Mouse (Mus musculus) liver, embryonic 11.5 days (tissue): Measurements from ENCODE around the gene Ccser1. TPM values are rescaled to one million over a fixed set of nuclear protein-coding genes. Genes with fewer than 3 reads are reported as not detected.

ENCODE experiments used
- ATAC-seq: fragments of 200-750 bp; cut with Nextera tagmentation; replicated peaks from 2 replicates; pipeline ENCODE4 v1.8.0; 2017; ENCODE audit warnings: moderate number of reproducible peaks, mild to moderate bottlenecking, moderate TSS enrichment, moderate library complexity; ENCODE audit not compliant: low FRiP score
- DNase-seq: peaks from one replicate; pipeline ENCODE4 v3.0.0-alpha.2; 2017; ENCODE audit warnings: low spot score
- H3K27ac ChIP-seq: fragments of 300-500 bp; sonication (generic); 2 replicates; pipeline ENCODE4 v1.5.1; 2014; ENCODE audit warnings: mild to moderate bottlenecking, low read depth, low read length, control low read depth
- H3K27me3 ChIP-seq: fragments of 300-500 bp; sonication (generic); replicated peaks from 2 replicates; pipeline ENCODE4 v1.6.1; 2014; ENCODE audit warnings: low read length, mixed read lengths; ENCODE audit not compliant: control insufficient read depth, insufficient read depth
- H3K36me3 ChIP-seq: fragments of 300-500 bp; sonication (generic); 2 replicates; pipeline ENCODE4 v1.6.1; 2014; ENCODE audit warnings: mild to moderate bottlenecking, low read length, moderate library complexity, mixed read lengths; ENCODE audit not compliant: control insufficient read depth, insufficient read depth
- H3K4me1 ChIP-seq: fragments of 300-500 bp; sonication (generic); replicated peaks from 2 replicates; pipeline ENCODE4 v1.6.1; 2014; ENCODE audit warnings: low read length, mixed read lengths; ENCODE audit not compliant: control insufficient read depth, insufficient read depth
- H3K4me2 ChIP-seq: fragments of 300-500 bp; sonication (generic); 2 replicates; pipeline ENCODE4 v1.6.1; 2014; ENCODE audit warnings: mild to moderate bottlenecking, control low read depth, moderate library complexity
- H3K4me3 ChIP-seq: fragments of 300-500 bp; sonication (generic); 2 replicates; pipeline ENCODE4 v1.5.1; 2014; ENCODE audit warnings: low read depth, low read length, control low read depth
- H3K9ac ChIP-seq: fragments of 300-500 bp; sonication (generic); 2 replicates; pipeline ENCODE4 v1.6.1; 2014; ENCODE audit warnings: low read depth, low read length, control low read depth
- H3K9me3 ChIP-seq: fragments of 300-500 bp; sonication (generic); 2 replicates; pipeline ENCODE4 v1.6.1; 2016; ENCODE audit warnings: low read length, inconsistent platforms, mixed read lengths; ENCODE audit not compliant: control insufficient read depth
- WGBS: fragments of 180-500 bp; shearing (Covaris S2); extraction: QIAGEN DNeasy Blood & Tissue Kit; methylation state at CpG from one replicate; pipeline ENCODE4 v1.1.7; 2014; 5-methylcytosine and 5-hydroxymethylcytosine counted together
- polyA plus RNA-seq: library from polyadenylated mRNA; unstranded; fragments of >200 nt; fragmentation: Nextera tagmentation; extraction: Ambion mirVana; gene quantifications from 2 replicates; pipeline ENCODE4 v1.2.1, GENCODE M21; 2014

Gene Ccser1
- polyA plus RNA-seq, 1 experiment from 2014 or later = 1.3 TPM

- no peak overlapping the region for H3K4me3 ChIP-seq
- no peaks in the 10 kb centered on the region for H3K27me3 ChIP-seq
- H3K27ac ChIP-seq = no peak overlapping the region
- no peaks in the 10 kb centered on the region for H3K9me3 ChIP-seq
- 91% methylated on average over 2 of the region's 2 CpGs for WGBS
- H3K4me2 ChIP-seq = no peak overlapping the region
- no peak for DNase-seq
- no peaks in the 10 kb centered on the region for H3K36me3 ChIP-seq
- ATAC-seq = no peak
- H3K9ac ChIP-seq = no peak overlapping the region
- H3K4me1 ChIP-seq = no peaks in the 10 kb centered on the region
Measured at GRCm38 (mm10) chr6:62055276-62055675, 875.2 kb downstream of the Ccser1 start.

- no peaks in the 10 kb centered on the region; the same call in 1 of the 2 replicates for H3K9me3 ChIP-seq
- H3K4me3 ChIP-seq = no peak overlapping the region
- no peak for DNase-seq
- 63% methylated on average over 6 of the region's 6 CpGs for WGBS
- no peak overlapping the region for H3K27ac ChIP-seq
- no peak for ATAC-seq
- no peaks in the 10 kb centered on the region for H3K4me1 ChIP-seq
- no peak overlapping the region for H3K9ac ChIP-seq
- H3K4me2 ChIP-seq = no peak overlapping the region
- H3K27me3 ChIP-seq = no peaks in the 10 kb centered on the region
- H3K36me3 ChIP-seq = no peaks in the 10 kb centered on the region
Measured at GRCm38 (mm10) chr6:62066363-62067023, 886.4 kb downstream of the Ccser1 start.

GRCm38 (mm10) chr6:62067024-62067380 is 886.9 kb downstream of the Ccser1 start:
- WGBS = 60% methylated on average over 4 of the region's 4 CpGs
- Histone ChIP-seq H3K36me3 (no peaks in the 10 kb centered on the region), H3K4me3 (no peak overlapping the region), H3K9me3 (no peaks in the 10 kb centered on the region; the same call in 1 of the 2 replicates), H3K4me1 (no peaks in the 10 kb centered on the region), H3K27ac (no peak overlapping the region), H3K9ac (no peak overlapping the region), H3K27me3 (no peaks in the 10 kb centered on the region), H3K4me2 (no peak overlapping the region)
- no peak for ATAC-seq
- no peak for DNase-seq

- ATAC-seq (no peak), DNase-seq (no peak)
- Histone ChIP-seq H3K4me2 (no peak overlapping the region), H3K9ac (no peak overlapping the region), H3K4me1 (no peaks in the 10 kb centered on the region), H3K36me3 (no peaks in the 10 kb centered on the region), H3K27me3 (no peaks in the 10 kb centered on the region), H3K9me3 (no peaks in the 10 kb centered on the region), H3K27ac (no peak overlapping the region), H3K4me3 (no peak overlapping the region)
- WGBS = 64% methylated on average over 2 of the region's 2 CpGs
Measured at GRCm38 (mm10) chr6:62105464-62105863, 925.3 kb downstream of the Ccser1 start.

- no peaks in the 10 kb centered on the region for H3K27me3 ChIP-seq
- 78% methylated on average over 2 of the region's 2 CpGs for WGBS
- no peak overlapping the region for H3K4me2 ChIP-seq
- no peak overlapping the region for H3K4me3 ChIP-seq
- H3K27ac ChIP-seq = no peak overlapping the region
- DNase-seq (no peak), ATAC-seq (no peak)
- no peaks in the 10 kb centered on the region for H3K36me3 ChIP-seq
- H3K9me3 ChIP-seq = no peaks in the 10 kb centered on the region
- no peak overlapping the region for H3K9ac ChIP-seq
- H3K4me1 ChIP-seq = no peaks in the 10 kb centered on the region
Measured at GRCm38 (mm10) chr6:62132531-62132930, 952.4 kb downstream of the Ccser1 start.

- ATAC-seq = no peak
- no peaks in the 10 kb centered on the region for H3K9me3 ChIP-seq
- H3K4me2 ChIP-seq = no peak overlapping the region
- H3K27ac ChIP-seq = no peak overlapping the region
- no peaks in the 10 kb centered on the region for H3K36me3 ChIP-seq
- H3K4me3 ChIP-seq = no peak overlapping the region
- H3K9ac ChIP-seq = no peak overlapping the region
- H3K27me3 ChIP-seq = no peaks in the 10 kb centered on the region
- H3K4me1 ChIP-seq = no peaks in the 10 kb centered on the region
- DNase-seq = no peak
Measured at GRCm38 (mm10) chr6:62160320-62160719, 980.2 kb downstream of the Ccser1 start.

GRCm38 (mm10) chr6:62162596-62162995 is 982.5 kb downstream of the Ccser1 start:
- H3K9ac ChIP-seq = no peak overlapping the region
- H3K9me3 ChIP-seq = no peaks in the 10 kb centered on the region
- WGBS = 80% methylated on average over 6 of the region's 6 CpGs
- ATAC-seq = no peak
- H3K4me3 ChIP-seq = no peak overlapping the region
- H3K4me2 ChIP-seq = no peak overlapping the region
- DNase-seq = no peak
- no peaks in the 10 kb centered on the region for H3K36me3 ChIP-seq
- H3K27me3 ChIP-seq = no peaks in the 10 kb centered on the region
- no peaks in the 10 kb centered on the region for H3K4me1 ChIP-seq
- H3K27ac ChIP-seq = no peak overlapping the region

GRCm38 (mm10) chr6:62163826-62164225 is 983.7 kb downstream of the Ccser1 start:
- 49% methylated on average over 3 of the region's 3 CpGs for WGBS

GRCm38 (mm10) chr6:62196496-62197188 is 1016.5 kb downstream of the Ccser1 start:
- Histone ChIP-seq H3K9ac (no peak overlapping the region), H3K36me3 (no peaks in the 10 kb centered on the region), H3K4me3 (no peak overlapping the region), H3K9me3 (no peaks in the 10 kb centered on the region), H3K4me1 (no peaks in the 10 kb centered on the region), H3K27ac (no peak overlapping the region), H3K27me3 (no peaks in the 10 kb centered on the region), H3K4me2 (no peak overlapping the region)
- DNase-seq (no peak), ATAC-seq (no peak)
- WGBS = 85% methylated on average over 6 of the region's 6 CpGs

More at GRCm38 (mm10) chr6:62163826-62164225, 983.7 kb downstream of the Ccser1 start:
- H3K27me3 ChIP-seq = no peaks in the 10 kb centered on the region
- H3K9me3 ChIP-seq = no peaks in the 10 kb centered on the region
- H3K4me1 ChIP-seq = no peaks in the 10 kb centered on the region
- H3K36me3 ChIP-seq = no peaks in the 10 kb centered on the region
- no peak for ATAC-seq
- H3K4me2 ChIP-seq = no peak overlapping the region
- no peak overlapping the region for H3K4me3 ChIP-seq
- H3K9ac ChIP-seq = no peak overlapping the region
- H3K27ac ChIP-seq = no peak overlapping the region
- DNase-seq = no peak
